Mouse (Mus musculus): ENCODE results near the gene Wdsub1. TPM values are rescaled to one million over a fixed set of nuclear protein-coding genes. Genes with fewer than 3 reads are reported as not detected.

Gene Wdsub1
- polyA plus RNA-seq, 3 experiments from 2014 or later, result 4.7 to 6.4 (median 6.3) TPM

DNA sequence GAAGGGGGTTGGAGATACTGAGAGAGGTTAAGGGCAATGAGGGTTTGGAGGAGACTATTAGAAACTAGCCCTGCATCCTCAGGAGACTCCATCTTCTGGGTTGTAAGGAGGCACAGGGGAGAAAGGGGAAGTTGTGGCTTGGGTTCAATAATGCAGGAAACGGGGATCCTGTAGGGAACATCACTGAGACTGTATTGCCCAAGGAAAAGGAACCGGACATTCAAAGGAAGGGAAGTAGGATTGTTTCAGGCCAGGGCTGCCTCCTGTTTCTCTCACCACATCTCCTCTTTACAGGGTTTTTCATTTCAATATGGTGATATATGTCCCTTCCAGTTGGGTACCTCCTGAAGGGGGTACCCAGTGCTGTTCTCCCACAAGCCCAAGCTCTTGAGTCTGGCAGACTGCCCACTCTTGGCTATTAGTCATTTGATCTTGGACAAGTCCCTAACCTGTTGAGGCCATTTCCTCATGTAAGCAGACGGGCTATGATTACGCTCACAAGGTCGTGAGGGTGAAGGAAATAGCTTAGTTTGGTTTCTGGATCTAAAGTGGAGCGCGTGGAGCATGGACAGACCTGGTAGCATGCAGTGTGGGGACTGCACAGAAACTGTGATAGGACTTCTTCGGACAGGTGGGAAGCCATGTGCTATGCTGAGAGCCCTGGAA lies 79.5 kb downstream of the Wdsub1 start:
- ATAC-seq, result no peak
